Mouse (Mus musculus) testis, adult 2 months (tissue): Measurements from ENCODE around the gene Pgpep1l.
A peak's percentile ranks its signal among the peaks of the same experiment; 100 is the strongest.

ENCODE experiments used
- CTCF ChIP-seq: fragments of 200-500 bp; IDR thresholded peaks from 2 replicates; pipeline ENCODE4 v1.5.1; 2012; ENCODE audit warnings: low read depth, mild to moderate bottlenecking, inconsistent platforms, low read length, moderate library complexity; ENCODE audit not compliant: control insufficient read depth, insufficient read depth, insufficient replicate concordance
- POLR2A ChIP-seq: fragments of 200-500 bp; IDR thresholded peaks from 2 replicates; pipeline ENCODE4 v1.6.1; 2012; ENCODE audit warnings: low read depth, mild to moderate bottlenecking, inconsistent platforms, low read length, moderate library complexity; ENCODE audit not compliant: control insufficient read depth

DNA sequence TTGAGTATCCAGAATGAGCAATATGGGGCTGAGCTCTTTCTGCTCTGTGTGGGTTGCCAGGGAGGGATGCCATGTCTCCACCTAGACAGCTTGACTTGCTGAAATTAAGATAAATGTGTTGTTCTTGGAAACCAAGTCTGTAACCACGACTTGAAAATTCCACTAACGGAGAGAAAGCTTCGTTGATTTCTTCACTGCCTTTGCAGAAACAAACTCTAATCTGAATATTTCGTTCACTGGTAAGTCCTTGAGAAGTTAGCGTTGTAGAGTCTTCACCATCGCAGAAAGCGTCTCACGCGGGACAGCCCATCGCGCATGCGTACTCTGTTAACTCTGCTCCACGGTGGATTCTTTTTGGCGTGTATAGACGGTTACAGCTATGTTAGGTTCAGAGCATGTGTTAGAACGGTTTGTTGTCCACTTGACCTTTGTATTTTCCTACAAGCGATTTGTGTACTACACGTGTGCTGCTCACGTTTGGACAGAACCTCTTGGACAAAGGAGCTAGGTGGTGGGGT is 16.4 kb upstream of the Pgpep1l start:
- TF ChIP-seq CTCF (no peak), POLR2A (peak; percentile 57; the same call in 1 of the 2 replicates)
